Mouse (Mus musculus) cerebellum, adult 11-12 months (tissue): Measurements from ENCODE around the gene Fus.
A peak's percentile ranks its signal among the peaks of the same experiment; 100 is the strongest.
"Not testable (repeated sequence)": the region's sequence is repeated elsewhere in the genome, so short reads cannot be mapped to it uniquely, and the experiment has no call there.

Source experiments
- DNase-seq: peaks from one replicate; pipeline ENCODE4 v3.0.0; 2022

Gene Fus

GRCm38 (mm10) chr7:127967004-127967921 lies at the start of gene Fus:
Gene Fus (plus strand): TSS chr7:127967457.
- DNase-seq, result peak; percentile 94

- no peak for DNase-seq
Measured at GRCm38 (mm10) chr7:127918203-127918602, 49.1 kb upstream of the Fus start.

GRCm38 (mm10) chr7:127919290-127919689 lies 48.0 kb upstream of the Fus start:
- DNase-seq, result no peak

GRCm38 (mm10) chr7:127921516-127921915 lies 45.7 kb upstream of the Fus start:
- DNase-seq, result no peak

GRCm38 (mm10) chr7:127922451-127923275 lies 44.6 kb upstream of the Fus start:
- no peak for DNase-seq

- no peak for DNase-seq
Measured at GRCm38 (mm10) chr7:127923714-127924113, 43.5 kb upstream of the Fus start.

- DNase-seq, result no peak
Measured at GRCm38 (mm10) chr7:127925252-127925651, 42.0 kb upstream of the Fus start.

GRCm38 (mm10) chr7:127926066-127926465 lies 41.2 kb upstream of the Fus start:
- no peak for DNase-seq

- DNase-seq, result no peak
Measured at GRCm38 (mm10) chr7:127926846-127927245, 40.4 kb upstream of the Fus start.

- peak; percentile 17 for DNase-seq
Measured at GRCm38 (mm10) chr7:127927726-127928125, 39.5 kb upstream of the Fus start.

GRCm38 (mm10) chr7:127928596-127928995 lies 38.7 kb upstream of the Fus start:
- DNase-seq, result peak; percentile 48

GRCm38 (mm10) chr7:127929923-127930322 lies 37.3 kb upstream of the Fus start, which contains the start of gene Prss8:
Gene Prss8 (minus strand): TSS chr7:127930104.
- DNase-seq, result peak; percentile 12

GRCm38 (mm10) chr7:127930636-127931035 lies 36.6 kb upstream of the Fus start:
- peak; percentile 4 for DNase-seq

GRCm38 (mm10) chr7:127931351-127932135 lies 35.7 kb upstream of the Fus start:
- DNase-seq, result no peak

GRCm38 (mm10) chr7:127932273-127933031 lies 34.8 kb upstream of the Fus start:
- DNase-seq, result no peak

- DNase-seq, result no peak
Measured at GRCm38 (mm10) chr7:127934075-127934474, 33.2 kb upstream of the Fus start.

GRCm38 (mm10) chr7:127935028-127935722 lies 32.1 kb upstream of the Fus start:
- peak; percentile 95 for DNase-seq

GRCm38 (mm10) chr7:127935748-127936159 lies 31.5 kb upstream of the Fus start:
- DNase-seq, result no peak

- DNase-seq, result no peak
Measured at GRCm38 (mm10) chr7:127936216-127936884, 30.9 kb upstream of the Fus start.

GRCm38 (mm10) chr7:127942097-127942496 lies 25.2 kb upstream of the Fus start:
- not testable (repeated sequence) for DNase-seq

- DNase-seq, result no peak
Measured at GRCm38 (mm10) chr7:127944614-127945013, 22.6 kb upstream of the Fus start.
